Mouse (Mus musculus) midbrain, embryonic 15.5 days (tissue): ENCODE measurements around the gene Dock8. TPM values are rescaled to one million over a fixed set of nuclear protein-coding genes. Genes with fewer than 3 reads are reported as not detected.

Experiments
- ATAC-seq: fragments of 200-750 bp; cut with Nextera tagmentation; replicated peaks from 2 replicates; pipeline ENCODE4 v1.8.0; 2017; ENCODE audit warnings: moderate TSS enrichment
- H3K27ac ChIP-seq: fragments of 300-500 bp; sonication (generic); 2 replicates; pipeline ENCODE4 v1.5.1; 2015; ENCODE audit warnings: mild to moderate bottlenecking, inconsistent platforms
- H3K27me3 ChIP-seq: fragments of 300-500 bp; sonication (generic); replicated peaks from 2 replicates; pipeline ENCODE4 v1.6.1; 2015; ENCODE audit warnings: inconsistent platforms
- H3K36me3 ChIP-seq: fragments of 300-500 bp; sonication (generic); replicated peaks from 2 replicates; pipeline ENCODE4 v1.6.1; 2015; ENCODE audit warnings: inconsistent platforms
- H3K4me1 ChIP-seq: fragments of 300-500 bp; sonication (generic); 2 replicates; pipeline ENCODE4 v1.6.1; 2015; ENCODE audit warnings: inconsistent platforms
- H3K4me2 ChIP-seq: fragments of 300-500 bp; sonication (generic); 2 replicates; pipeline ENCODE4 v1.6.1; 2015; ENCODE audit warnings: inconsistent platforms, mild to moderate bottlenecking, moderate library complexity
- H3K4me3 ChIP-seq: fragments of 300-500 bp; sonication (generic); 2 replicates; pipeline ENCODE4 v1.5.1; 2015; ENCODE audit warnings: mild to moderate bottlenecking, inconsistent platforms
- H3K9ac ChIP-seq: fragments of 300-500 bp; sonication (generic); 2 replicates; pipeline ENCODE4 v1.6.1; 2015; ENCODE audit warnings: mild to moderate bottlenecking, inconsistent platforms
- H3K9me3 ChIP-seq: fragments of 300-500 bp; sonication (generic); 2 replicates; pipeline ENCODE4 v1.6.1; 2016; ENCODE audit warnings: inconsistent platforms
- WGBS: fragments of 180-500 bp; shearing (Covaris S2); methylation state at CpG from one replicate; pipeline ENCODE4 v1.1.7; 2015; ENCODE audit warnings: mixed read lengths; 5-methylcytosine and 5-hydroxymethylcytosine counted together
- polyA plus RNA-seq: library from polyadenylated mRNA; unstranded; fragments of >200 nt; fragmentation: Nextera tagmentation; extraction: Ambion mirVana; gene quantifications from 2 replicates; pipeline ENCODE4 v1.2.1, GENCODE M21; 2015

Dock8 gene
- polyA plus RNA-seq, 1 experiment from 2014 or later, result 0.59 TPM

DNA sequence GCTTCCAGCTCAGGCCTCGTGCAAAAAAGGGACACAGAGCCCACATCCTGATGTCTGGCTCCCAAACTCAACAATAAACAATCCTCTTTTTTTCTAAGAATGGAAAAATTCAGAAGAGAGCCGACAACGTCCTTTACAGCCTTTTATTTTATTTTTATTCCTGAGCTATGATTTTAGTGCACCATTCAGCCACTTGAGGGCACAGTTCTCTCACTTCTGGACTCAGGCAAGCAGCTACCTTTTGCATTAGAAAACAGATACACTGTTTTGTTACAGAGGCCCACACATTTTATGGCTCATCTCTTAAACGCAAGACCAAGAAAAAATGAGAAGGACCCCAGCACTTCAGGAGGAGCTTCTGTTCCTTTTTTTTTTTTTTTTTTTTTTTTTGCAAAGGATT is 108.1 kb downstream of the Dock8 start:
- no peak for ATAC-seq
- Histone ChIP-seq H3K4me1 (no peaks in the 10 kb centered on the region), H3K4me3 (no peak overlapping the region), H3K9me3 (no peaks in the 10 kb centered on the region), H3K27me3 (no peaks in the 10 kb centered on the region), H3K9ac (no peak overlapping the region), H3K36me3 (no peaks in the 10 kb centered on the region), H3K27ac (no peak overlapping the region), H3K4me2 (no peak overlapping the region)
- 35% methylated on average over 4 of the region's 4 CpGs for WGBS

DNA sequence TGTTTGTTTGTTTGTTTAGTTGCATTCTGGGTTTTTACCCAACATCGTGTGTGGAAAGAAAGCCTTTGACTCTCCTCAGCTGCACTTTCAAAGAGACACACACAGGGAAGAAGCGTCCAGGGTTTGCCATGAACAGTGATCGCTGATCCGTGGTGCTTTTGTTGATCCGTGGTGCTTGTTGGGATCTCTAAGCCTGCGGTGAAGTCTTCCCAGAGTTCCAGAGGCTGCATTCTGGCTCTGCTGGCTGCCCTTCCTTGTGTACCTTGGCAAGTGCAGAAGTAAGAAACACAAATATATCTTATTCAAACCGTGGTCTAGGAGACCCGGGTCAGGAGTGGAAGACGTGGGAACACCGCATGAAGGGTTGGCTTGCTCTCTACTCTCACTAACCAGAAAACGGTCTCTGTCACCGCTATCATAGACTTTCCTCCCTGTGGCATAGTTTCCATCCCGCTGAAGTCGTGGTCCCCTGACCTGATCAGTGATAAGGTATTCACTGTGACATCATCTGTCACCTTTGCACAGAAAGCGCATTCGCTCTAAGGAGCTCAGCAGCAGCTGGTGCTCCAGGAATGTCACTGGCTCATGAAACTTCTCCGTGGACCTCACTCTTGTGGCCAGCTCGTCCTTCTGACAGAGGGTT is 112.4 kb downstream of the Dock8 start:
- Histone ChIP-seq H3K4me2 (no peak overlapping the region), H3K9me3 (no peaks in the 10 kb centered on the region), H3K9ac (no peak overlapping the region), H3K4me1 (no peaks in the 10 kb centered on the region), H3K4me3 (no peak overlapping the region), H3K36me3 (no peaks in the 10 kb centered on the region), H3K27ac (no peak overlapping the region), H3K27me3 (0 out of 2 replicates have a peak, but pooled peaks cover 3% of the 10 kb centered on the region)
- 58% methylated on average over 18 of the region's 18 CpGs for WGBS
- ATAC-seq, result no peak

DNA sequence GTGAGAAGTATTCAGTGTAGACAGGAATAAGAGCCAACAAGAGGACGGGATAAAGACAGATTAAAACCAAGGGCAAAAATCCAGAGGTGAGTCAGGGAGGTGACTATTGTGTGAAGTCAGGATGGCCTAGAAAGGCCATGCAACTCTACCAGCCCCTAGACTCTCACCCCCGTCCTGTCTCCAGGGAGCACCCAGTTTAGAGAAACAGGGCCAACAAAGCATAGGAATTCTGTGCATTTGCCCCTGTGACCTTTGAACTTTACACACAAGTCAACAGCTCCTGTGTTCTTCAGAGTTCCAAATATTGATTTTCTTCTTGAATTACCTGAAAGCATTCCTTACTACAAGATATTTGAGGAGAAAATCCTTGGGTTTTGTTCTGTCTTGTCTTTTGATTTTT is 117.6 kb downstream of the Dock8 start:
- H3K9ac ChIP-seq, result no peak overlapping the region
- H3K27me3 ChIP-seq, result 0 out of 2 replicates have a peak, but pooled peaks cover 3% of the 10 kb centered on the region
- no peaks in the 10 kb centered on the region for H3K9me3 ChIP-seq
- 52% methylated on average over 2 of the region's 2 CpGs for WGBS
- H3K27ac ChIP-seq, result no peak overlapping the region
- ATAC-seq, result no peak
- H3K4me2 ChIP-seq, result no peak overlapping the region
- no peaks in the 10 kb centered on the region for H3K4me1 ChIP-seq
- H3K36me3 ChIP-seq, result no peaks in the 10 kb centered on the region
- H3K4me3 ChIP-seq, result no peak overlapping the region

DNA sequence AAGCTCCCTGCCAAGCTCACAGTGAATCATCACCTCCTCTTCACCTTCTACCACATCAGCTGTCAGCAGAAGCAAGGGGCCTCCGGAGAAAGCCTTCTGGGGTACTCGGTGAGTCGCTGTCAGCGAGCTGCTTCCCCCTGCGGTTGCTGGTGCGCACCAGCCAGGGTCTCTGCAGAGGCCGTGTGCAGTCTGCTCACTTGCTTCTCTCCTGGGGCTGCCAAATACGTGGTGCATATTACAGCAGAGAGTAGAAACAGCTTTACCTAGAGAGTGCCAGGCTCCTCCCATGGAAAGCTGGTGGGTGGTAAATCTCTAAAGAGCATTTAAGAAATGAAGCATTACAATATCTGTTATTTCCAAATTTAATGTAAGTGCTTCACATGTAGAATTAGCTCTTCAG is 123.1 kb downstream of the Dock8 start:
- no peak for ATAC-seq
- Histone ChIP-seq H3K4me1 (no peaks in the 10 kb centered on the region), H3K9ac (no peak overlapping the region), H3K27ac (no peak overlapping the region), H3K27me3 (no peaks in the 10 kb centered on the region), H3K9me3 (no peaks in the 10 kb centered on the region), H3K36me3 (no peaks in the 10 kb centered on the region), H3K4me3 (no peak overlapping the region), H3K4me2 (no peak overlapping the region)
- WGBS, result 70% methylated on average over 8 of the region's 8 CpGs

DNA sequence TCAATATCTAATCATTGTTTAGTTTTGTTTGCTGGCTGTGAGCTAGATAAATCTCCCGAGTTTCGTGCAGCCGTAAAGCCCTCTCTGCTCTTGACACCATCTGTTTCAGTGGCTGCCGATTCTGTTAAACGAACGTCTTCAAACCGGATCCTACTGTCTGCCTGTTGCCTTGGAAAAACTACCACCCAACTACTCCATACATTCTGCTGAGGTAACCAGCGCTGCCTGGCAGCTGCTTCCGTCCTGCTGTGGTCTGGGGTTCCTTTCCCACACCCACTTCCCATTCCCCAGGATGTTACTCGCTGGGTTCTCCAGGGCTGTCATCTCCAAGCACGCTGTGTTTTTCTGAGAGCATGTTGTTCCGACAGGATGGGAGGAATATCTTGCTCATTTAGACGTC is 123.7 kb downstream of the Dock8 start:
- 73% methylated on average over 13 of the region's 13 CpGs for WGBS
- no peak for ATAC-seq
- H3K4me3 ChIP-seq, result no peak overlapping the region
- no peak overlapping the region for H3K4me2 ChIP-seq
- H3K9ac ChIP-seq, result no peak overlapping the region
- H3K36me3 ChIP-seq, result no peaks in the 10 kb centered on the region
- H3K4me1 ChIP-seq, result no peaks in the 10 kb centered on the region
- H3K27ac ChIP-seq, result no peak overlapping the region
- no peaks in the 10 kb centered on the region for H3K27me3 ChIP-seq
- H3K9me3 ChIP-seq, result no peaks in the 10 kb centered on the region

DNA sequence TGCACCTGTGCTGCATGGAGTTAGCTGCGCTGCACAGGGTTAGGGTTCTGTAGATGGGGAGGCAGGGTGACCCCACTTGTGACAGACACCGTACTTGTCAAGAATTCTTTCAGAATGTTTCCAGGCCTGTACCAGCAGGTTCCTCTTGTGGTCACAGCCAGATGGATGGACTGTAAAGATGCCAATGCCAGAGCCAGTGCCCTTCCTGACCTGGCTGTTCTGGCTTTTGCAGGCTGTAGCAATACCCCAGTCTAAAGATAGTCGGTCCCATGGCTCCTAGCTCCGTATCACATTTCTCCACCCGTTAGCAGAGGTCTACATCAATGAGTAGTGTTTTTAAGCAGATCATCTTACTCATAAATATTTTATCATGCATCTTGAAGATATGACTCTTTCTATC is 124.1 kb downstream of the Dock8 start:
- Histone ChIP-seq H3K27ac (no peak overlapping the region), H3K4me3 (no peak overlapping the region), H3K27me3 (no peaks in the 10 kb centered on the region), H3K9ac (no peak overlapping the region), H3K9me3 (no peaks in the 10 kb centered on the region), H3K4me1 (no peaks in the 10 kb centered on the region), H3K4me2 (no peak overlapping the region), H3K36me3 (no peaks in the 10 kb centered on the region)
- WGBS, result 93% methylated on average over 5 of the region's 5 CpGs
- ATAC-seq, result no peak

DNA sequence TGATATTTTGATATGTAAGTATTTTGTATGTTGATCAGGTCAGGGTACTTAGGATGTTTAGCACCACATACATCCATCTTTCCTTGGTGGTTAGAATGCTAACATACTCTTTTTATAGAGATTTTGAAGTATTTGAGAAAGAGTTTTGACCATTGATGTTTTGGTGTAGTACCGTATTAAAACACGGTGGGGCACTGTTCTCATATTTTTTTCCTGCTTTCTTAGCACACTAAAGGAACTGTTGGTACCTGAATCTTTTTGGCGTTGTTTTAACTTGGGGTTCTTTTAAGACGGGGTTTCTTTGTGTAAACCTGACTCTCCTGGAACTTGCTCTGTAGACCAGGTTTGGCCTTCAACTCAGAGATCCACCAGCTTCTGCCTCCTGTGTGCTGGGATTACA is 133.0 kb downstream of the Dock8 start:
- Histone ChIP-seq H3K4me2 (no peak overlapping the region), H3K27me3 (no peaks in the 10 kb centered on the region), H3K36me3 (no peaks in the 10 kb centered on the region), H3K9me3 (no peaks in the 10 kb centered on the region), H3K4me3 (no peak overlapping the region), H3K27ac (no peak overlapping the region), H3K4me1 (no peaks in the 10 kb centered on the region), H3K9ac (no peak overlapping the region)
- 16% methylated on average over 4 of the region's 4 CpGs for WGBS
- no peak for ATAC-seq

DNA sequence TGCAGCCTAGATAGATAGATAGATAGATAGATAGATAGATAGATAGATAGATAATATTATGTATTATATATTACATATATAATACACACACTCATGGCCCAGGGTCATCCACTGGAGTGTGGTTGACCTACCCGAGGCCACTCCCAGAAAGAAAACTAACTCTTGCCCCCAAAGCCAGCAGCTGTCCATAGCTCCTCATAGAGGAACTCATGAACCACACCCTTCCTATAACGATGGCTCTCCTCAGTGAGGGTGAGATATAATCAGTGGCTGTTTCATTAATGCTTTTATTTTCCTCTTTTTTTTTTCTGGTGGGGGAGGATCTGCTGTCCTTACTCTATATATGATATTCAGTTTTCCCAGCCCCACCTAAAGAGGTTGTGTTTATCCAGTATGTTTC is 134.6 kb downstream of the Dock8 start:
- Histone ChIP-seq H3K9me3 (no peaks in the 10 kb centered on the region), H3K27me3 (no peaks in the 10 kb centered on the region), H3K36me3 (no peaks in the 10 kb centered on the region), H3K27ac (no peak overlapping the region), H3K9ac (no peak overlapping the region), H3K4me1 (no peaks in the 10 kb centered on the region), H3K4me2 (no peak overlapping the region), H3K4me3 (no peak overlapping the region)
- ATAC-seq, result no peak
- WGBS, result 83% methylated on average over 2 of the region's 2 CpGs

DNA sequence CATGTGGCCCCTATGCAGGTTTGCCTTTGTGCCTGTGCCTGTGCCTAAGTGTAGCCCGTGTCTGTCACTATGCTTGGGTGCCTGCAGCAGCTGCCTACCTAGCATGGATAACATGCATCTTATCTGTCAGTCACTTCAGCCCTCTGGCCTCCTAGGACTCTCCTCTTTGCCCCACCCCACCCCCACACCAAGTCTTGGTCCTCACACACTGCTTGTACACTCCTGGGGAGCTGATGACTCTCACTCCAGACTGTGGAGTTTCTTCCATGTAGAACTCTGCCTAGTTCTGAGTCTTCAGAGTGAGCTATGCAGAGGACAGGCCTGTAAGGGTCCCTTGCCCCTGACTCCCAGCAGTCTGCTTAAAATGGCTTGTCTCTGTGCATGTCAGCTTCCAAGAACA is 136.8 kb downstream of the Dock8 start:
- no peaks in the 10 kb centered on the region for H3K27me3 ChIP-seq
- no peaks in the 10 kb centered on the region for H3K9me3 ChIP-seq
- no peak for ATAC-seq
- no peaks in the 10 kb centered on the region for H3K4me1 ChIP-seq
- no peak overlapping the region for H3K4me2 ChIP-seq
- 50% methylated on average over 1 of the region's 1 CpGs for WGBS
- H3K36me3 ChIP-seq, result no peaks in the 10 kb centered on the region
- H3K9ac ChIP-seq, result no peak overlapping the region
- H3K4me3 ChIP-seq, result no peak overlapping the region
- no peak overlapping the region for H3K27ac ChIP-seq

DNA sequence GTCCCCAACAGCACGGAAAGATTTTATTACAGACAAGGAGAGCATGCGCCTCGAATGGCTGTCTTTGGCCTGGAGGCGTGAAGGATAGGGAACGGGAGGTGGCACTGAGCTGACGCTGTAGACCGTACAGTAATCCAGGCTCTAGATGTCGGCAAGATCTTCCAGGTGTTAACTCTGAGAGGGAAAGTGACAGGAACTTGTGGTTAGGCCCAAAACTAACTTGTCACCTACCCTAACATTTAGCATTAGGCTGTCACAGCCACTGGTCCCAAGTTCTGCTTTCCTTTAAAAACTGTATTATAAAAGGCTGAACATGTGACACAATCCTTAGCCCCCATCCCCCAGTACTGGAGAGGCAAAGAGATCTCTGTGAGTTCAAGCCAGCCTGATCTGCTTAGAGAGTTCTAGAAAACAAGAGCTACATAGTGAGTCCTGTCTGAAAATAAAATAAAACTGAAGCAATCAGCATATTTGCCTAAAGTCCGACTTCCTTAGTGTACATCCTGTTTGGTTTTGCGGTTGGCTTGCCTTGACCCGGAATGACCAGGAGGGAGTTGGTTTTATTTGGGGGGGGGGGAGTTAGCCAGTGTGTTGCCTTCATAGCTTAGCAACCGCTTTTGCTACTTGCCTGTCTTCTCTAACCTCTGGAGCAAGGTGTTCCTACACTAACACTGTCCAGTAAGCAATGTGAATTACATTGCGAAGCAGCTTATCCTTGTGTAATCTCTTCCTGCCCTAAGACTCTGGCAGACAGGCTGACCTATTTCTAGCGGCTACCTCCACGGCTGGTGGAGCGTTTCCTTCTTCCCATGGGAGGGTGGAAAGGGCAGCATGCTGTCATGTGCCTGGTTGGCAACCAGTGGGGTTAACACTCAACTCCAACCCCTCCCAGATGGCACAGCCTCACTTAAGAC is 138.8 kb downstream of the Dock8 start:
- H3K27ac ChIP-seq, result no peak overlapping the region
- H3K36me3 ChIP-seq, result no peaks in the 10 kb centered on the region
- WGBS, result 86% methylated on average over 16 of the region's 16 CpGs
- H3K27me3 ChIP-seq, result no peaks in the 10 kb centered on the region
- H3K9me3 ChIP-seq, result no peaks in the 10 kb centered on the region
- H3K4me2 ChIP-seq, result no peak overlapping the region
- H3K4me3 ChIP-seq, result no peak overlapping the region
- H3K9ac ChIP-seq, result no peak overlapping the region
- no peak for ATAC-seq
- no peaks in the 10 kb centered on the region for H3K4me1 ChIP-seq

DNA sequence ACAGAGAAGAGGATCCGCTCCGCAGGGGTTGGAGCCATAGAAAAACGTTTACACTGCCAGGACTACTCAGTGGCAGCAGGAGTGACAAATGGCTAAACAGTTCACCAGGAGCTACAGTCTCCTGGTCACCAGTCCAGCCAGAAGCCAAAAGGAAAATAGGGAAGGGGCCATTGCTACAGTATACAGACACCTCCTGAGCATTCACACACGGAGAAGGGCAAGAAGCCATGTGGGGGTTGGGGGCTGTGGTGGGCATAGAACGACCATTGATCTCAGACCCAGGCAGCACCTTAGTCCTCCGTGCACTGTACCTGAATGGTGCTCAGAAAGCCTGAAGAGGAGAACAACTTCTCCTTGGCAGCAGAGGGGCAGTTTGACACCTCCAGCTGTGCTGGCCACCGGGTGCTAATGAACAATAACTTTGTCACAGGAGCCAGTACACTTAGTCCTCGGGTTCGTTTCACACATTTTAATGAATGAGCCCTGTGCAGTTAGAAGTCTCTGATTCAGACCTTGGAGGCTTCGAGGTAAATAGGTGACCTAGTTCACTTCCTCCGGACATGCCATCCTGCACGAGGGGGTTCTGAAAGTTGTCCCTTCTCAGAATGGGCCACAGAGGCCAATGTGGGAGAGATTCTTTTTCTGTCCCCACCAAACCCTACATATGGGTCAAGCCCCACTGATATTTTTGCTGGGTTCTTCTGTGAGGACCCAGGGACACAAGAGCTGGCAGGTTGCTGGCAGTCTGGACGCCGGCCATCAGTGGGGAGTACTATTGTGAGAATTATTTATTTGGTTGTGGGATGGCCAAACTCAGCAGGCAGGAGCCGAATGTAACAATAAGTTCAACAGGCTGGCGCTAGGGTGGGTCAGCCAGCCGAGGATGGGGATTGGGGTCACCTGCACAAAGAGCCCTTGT is 145.0 kb downstream of the Dock8 start:
- Histone ChIP-seq H3K4me1 (no peaks in the 10 kb centered on the region), H3K27ac (no peak overlapping the region), H3K36me3 (no peaks in the 10 kb centered on the region), H3K9ac (no peak overlapping the region), H3K27me3 (no peaks in the 10 kb centered on the region), H3K9me3 (no peaks in the 10 kb centered on the region), H3K4me2 (no peak overlapping the region), H3K4me3 (no peak overlapping the region)
- WGBS, result 58% methylated on average over 17 of the region's 17 CpGs
- ATAC-seq, result no peak

DNA sequence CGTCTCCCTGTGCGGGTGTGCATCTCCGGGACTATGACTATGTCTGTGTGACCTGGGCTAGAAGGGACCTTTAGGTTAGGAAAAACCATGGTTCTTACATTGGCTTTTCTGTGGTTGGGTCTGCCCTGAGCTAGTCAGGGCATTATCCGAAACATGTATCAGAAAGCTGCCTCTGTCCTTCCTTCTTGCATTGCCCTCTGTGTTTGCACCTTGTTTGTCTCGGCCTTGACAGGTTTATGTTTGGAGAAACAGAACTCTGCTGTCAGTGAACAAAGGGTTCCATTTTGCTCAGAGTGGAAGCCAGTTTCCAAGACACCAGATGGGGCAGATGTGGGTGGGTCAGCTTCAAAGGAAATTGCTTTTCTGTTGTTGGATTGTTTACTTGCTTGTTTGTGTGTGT is 145.8 kb downstream of the Dock8 start:
- 85% methylated on average over 5 of the region's 5 CpGs for WGBS

More for the DNA sequence above, 145.8 kb downstream of the Dock8 start:
- no peak for ATAC-seq
- Histone ChIP-seq H3K36me3 (no peaks in the 10 kb centered on the region), H3K9me3 (no peaks in the 10 kb centered on the region), H3K4me2 (no peak overlapping the region), H3K4me1 (no peaks in the 10 kb centered on the region), H3K27ac (no peak overlapping the region), H3K9ac (no peak overlapping the region), H3K4me3 (no peak overlapping the region), H3K27me3 (no peaks in the 10 kb centered on the region)
